Mouse (Mus musculus) intestine, embryonic 16.5 days (tissue): Measurements from ENCODE around the gene Pgf. TPM values are rescaled to one million over a fixed set of nuclear protein-coding genes. Genes with fewer than 3 reads are reported as not detected.
A peak's percentile ranks its signal among the peaks of the same experiment; 100 is the strongest.

ENCODE experiments used
- ATAC-seq: fragments of 200-750 bp; cut with Nextera tagmentation; 2 replicates; pipeline ENCODE4 v1.8.0; 2017; ENCODE audit warnings: moderate TSS enrichment, moderate library complexity
- H3K27ac ChIP-seq: fragments of 300-500 bp; sonication (generic); 2 replicates; pipeline ENCODE4 v1.5.1; 2014; ENCODE audit warnings: mild to moderate bottlenecking, low read length
- H3K27me3 ChIP-seq: fragments of 300-500 bp; sonication (generic); replicated peaks from 2 replicates; pipeline ENCODE4 v1.6.1; 2014; ENCODE audit warnings: low read length, control low read depth, mixed read lengths; ENCODE audit not compliant: control insufficient read depth, insufficient read depth
- H3K36me3 ChIP-seq: fragments of 300-500 bp; sonication (generic); 2 replicates; pipeline ENCODE4 v1.6.1; 2014; ENCODE audit warnings: low read length, control low read depth; ENCODE audit not compliant: control insufficient read depth, insufficient read depth
- H3K4me1 ChIP-seq: fragments of 300-500 bp; sonication (generic); 2 replicates; pipeline ENCODE4 v1.6.1; 2014; ENCODE audit warnings: low read length, control low read depth, mixed read lengths; ENCODE audit not compliant: control insufficient read depth, insufficient read depth
- H3K4me2 ChIP-seq: fragments of 300-500 bp; sonication (generic); 2 replicates; pipeline ENCODE4 v1.6.1; 2014; ENCODE audit warnings: low read depth, low read length, control low read depth
- H3K4me3 ChIP-seq: fragments of 300-500 bp; sonication (generic); 2 replicates; pipeline ENCODE4 v1.5.1; 2014; ENCODE audit warnings: mild to moderate bottlenecking, low read length
- H3K9ac ChIP-seq: fragments of 300-500 bp; sonication (generic); 2 replicates; pipeline ENCODE4 v1.6.1; 2014; ENCODE audit warnings: low read depth, low read length
- H3K9me3 ChIP-seq: fragments of 300-500 bp; sonication (generic); 2 replicates; pipeline ENCODE4 v1.6.1; 2016; ENCODE audit warnings: low read length, control low read depth; ENCODE audit not compliant: control insufficient read depth
- WGBS: fragments of 180-500 bp; shearing (Covaris S2); extraction: QIAGEN DNeasy Blood & Tissue Kit; methylation state at CpG from one replicate; pipeline ENCODE4 v1.1.7; 2014; 5-methylcytosine and 5-hydroxymethylcytosine counted together
- polyA plus RNA-seq: library from polyadenylated mRNA; unstranded; fragments of >200 nt; fragmentation: Nextera tagmentation; extraction: Ambion mirVana; gene quantifications from 2 replicates; pipeline ENCODE4 v1.2.1, GENCODE M21; 2015

The Pgf gene
- polyA plus RNA-seq, result 12.4 and 14.0 TPM in 2 replicates

DNA sequence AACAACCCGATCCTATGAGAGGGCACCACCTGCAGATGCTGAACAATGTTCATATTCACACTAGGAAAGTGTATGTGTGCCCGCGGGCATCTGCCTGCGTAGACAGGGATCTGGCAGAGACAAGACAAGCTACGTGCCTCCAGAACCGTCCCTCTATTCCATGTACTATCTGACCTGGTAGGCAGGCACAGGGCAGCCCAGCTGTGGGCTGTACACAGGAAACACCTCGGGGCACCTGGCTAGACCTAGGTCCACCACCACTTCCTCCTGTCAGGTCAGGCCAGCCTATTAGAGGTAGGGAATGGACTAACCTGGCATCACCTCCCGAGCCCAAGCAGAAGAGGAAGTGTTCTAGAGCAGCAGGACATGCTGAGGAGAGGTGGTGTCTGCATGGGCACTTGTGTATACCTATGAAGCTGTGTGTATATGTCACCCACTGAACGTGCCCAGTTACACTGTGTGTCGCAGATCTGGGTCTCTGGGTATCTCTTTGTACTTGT lies at the start of gene Pgf:
Gene Pgf (minus strand): TSS at position 51 of the 500 bp plus-strand sequence.
- peak within 1 kb of the TSS; percentile 88 for H3K4me2 ChIP-seq
- ATAC-seq, result no peak
- no peaks in the 10 kb centered on the region for H3K36me3 ChIP-seq
- WGBS, result 86% methylated on average over 10 of the region's 10 CpGs
- peak within 1 kb of the TSS; percentile 50 for H3K4me3 ChIP-seq
- H3K27ac ChIP-seq, result peak within 1 kb of the TSS; percentile 35; the same call in 1 of the 2 replicates
- H3K9me3 ChIP-seq, result no peaks in the 10 kb centered on the region
- no peaks in the 10 kb centered on the region for H3K27me3 ChIP-seq
- peak within 1 kb of the TSS; percentile 66 for H3K9ac ChIP-seq
- peaks cover 48% of the 10 kb centered on the region for H3K4me1 ChIP-seq

DNA sequence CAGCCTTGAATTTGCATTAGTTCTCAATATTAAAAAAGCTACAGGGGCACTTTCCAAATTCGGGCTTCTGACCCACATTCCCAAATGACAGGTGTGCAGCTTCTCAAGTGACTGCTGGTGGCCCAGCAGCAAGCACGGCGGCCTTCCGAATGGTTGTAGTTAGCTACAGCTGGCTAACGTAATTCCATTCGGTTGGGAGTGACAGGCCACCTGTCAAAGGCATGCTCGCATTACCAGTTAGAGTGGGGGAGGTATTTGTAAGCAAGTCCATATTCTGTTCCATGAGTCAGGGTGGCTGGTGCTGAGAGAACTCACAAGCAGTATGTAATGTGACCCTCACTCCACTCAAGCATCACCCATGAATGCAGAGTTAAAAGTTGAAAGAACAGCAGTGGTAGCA lies 49.6 kb upstream of the Pgf start:
- H3K4me1 ChIP-seq, result no peaks in the 10 kb centered on the region
- H3K36me3 ChIP-seq, result peaks cover 17% of the 10 kb centered on the region
- no peaks in the 10 kb centered on the region for H3K9me3 ChIP-seq
- H3K27ac ChIP-seq, result no peak overlapping the region
- H3K27me3 ChIP-seq, result no peaks in the 10 kb centered on the region
- no peak overlapping the region for H3K4me3 ChIP-seq
- no peak for ATAC-seq
- WGBS, result 47% methylated on average over 7 of the region's 7 CpGs
- no peak overlapping the region for H3K4me2 ChIP-seq
- H3K9ac ChIP-seq, result no peak overlapping the region

DNA sequence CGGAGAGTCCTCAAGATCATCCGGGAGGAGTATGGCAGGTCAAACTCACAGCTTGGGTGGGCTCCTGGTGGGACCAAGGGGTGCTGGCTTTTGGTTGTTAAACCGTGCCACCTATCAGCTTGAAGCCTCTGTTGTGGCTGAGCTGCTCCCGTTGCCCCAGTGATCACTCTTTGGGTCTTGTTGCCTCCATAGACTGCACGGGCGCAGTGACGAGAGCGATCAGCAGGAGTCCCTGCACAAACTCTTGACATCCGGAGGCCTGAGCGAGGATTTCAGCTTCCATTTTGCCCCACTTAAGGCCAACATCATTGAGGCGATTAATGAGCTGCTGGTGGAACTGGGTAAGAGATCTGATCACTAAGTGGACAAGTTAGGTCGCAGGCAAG lies 42.3 kb upstream of the Pgf start:
- 4% methylated on average over 12 of the region's 12 CpGs for WGBS
- H3K9ac ChIP-seq, result peak overlapping the region; percentile 78
- peak overlapping the region; percentile 79 for H3K4me3 ChIP-seq
- H3K4me2 ChIP-seq, result peak overlapping the region; percentile 87
- H3K36me3 ChIP-seq, result peaks cover 9% of the 10 kb centered on the region
- no peak for ATAC-seq
- peak overlapping the region; percentile 57; the same call in 1 of the 2 replicates for H3K27ac ChIP-seq
- no peaks in the 10 kb centered on the region for H3K27me3 ChIP-seq
- no peaks in the 10 kb centered on the region for H3K9me3 ChIP-seq
- H3K4me1 ChIP-seq, result peaks cover 6% of the 10 kb centered on the region; the same call in 1 of the 2 replicates

DNA sequence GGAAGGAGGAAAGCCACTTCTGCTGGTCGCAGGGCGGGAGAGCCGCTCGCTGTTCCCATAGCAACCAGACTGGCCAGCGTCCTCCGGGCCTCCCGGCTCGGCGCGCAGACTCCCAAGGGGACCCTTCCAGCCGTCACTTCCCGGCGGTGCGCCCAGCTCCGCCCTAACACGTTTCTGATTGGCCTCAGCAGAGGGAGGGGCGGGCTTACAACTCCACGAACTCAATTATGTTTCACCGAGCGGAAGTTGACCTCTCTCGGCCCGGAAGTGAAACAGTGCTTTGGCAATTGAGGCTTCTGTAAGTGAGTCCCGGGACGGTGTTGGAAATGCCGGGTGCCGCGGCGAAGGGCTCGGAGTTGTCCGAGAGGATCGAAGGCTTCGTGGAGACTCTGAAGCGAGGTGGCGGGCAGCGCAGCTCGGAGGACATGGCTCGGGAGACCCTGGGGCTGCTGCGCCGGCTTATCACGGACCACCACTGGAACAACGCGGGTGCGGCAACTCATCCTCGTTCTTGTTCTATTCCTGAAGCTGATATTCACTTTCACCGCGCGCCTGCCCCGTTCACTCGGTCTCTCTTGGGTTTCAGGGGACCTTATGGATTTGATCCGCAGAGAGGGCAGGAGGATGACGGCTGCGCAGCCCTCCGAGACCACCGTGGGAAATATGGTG lies 41.8 kb upstream of the Pgf start, which contains the start of gene Eif2b2:
Gene Eif2b2 (plus strand): TSS at position 246 of the 669 bp plus-strand sequence.
- Histone ChIP-seq H3K27me3 (no peaks in the 10 kb centered on the region), H3K36me3 (peaks cover 7% of the 10 kb centered on the region), H3K9ac (peak within 1 kb of the TSS; percentile 78), H3K4me1 (peaks cover 6% of the 10 kb centered on the region; the same call in 1 of the 2 replicates), H3K27ac (peak within 1 kb of the TSS; percentile 57), H3K4me2 (peak within 1 kb of the TSS; percentile 87), H3K4me3 (peak within 1 kb of the TSS; percentile 79), H3K9me3 (no peaks in the 10 kb centered on the region)
- ATAC-seq, result peak; percentile 100
- under 1% methylated on average over 54 of the region's 54 CpGs for WGBS

DNA sequence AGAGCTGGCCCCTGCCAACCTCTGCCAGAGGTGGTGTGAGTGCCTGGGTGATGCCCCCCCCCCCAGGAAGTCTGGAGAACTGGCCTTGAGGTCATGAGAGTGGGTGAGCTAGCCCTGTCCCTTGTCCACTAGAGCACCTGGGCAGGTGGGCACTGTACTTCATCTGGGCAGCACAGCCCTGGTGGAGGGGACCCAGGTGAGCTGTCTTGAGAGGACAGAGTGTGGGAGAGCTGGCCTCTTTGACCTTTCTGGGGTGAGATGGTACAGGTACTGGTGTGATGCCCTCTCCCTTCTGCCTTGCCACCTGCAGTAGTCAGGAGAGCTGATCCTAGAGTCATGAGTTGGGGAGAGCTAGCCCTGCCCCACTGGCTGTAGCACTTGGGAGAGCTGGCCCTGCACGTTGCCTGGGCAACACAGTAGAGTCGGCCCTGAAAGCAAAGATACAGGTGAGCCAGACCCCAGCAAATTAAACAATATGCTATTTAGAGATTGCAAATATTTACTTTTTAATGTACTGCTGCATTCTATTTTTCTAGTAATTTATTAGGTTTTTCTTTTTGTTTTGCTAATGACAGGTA lies 40.2 kb upstream of the Pgf start:
- H3K36me3 ChIP-seq, result 0 out of 2 replicates have a peak, but pooled peaks cover under 1% of the 10 kb centered on the region
- H3K4me2 ChIP-seq, result no peak overlapping the region
- no peaks in the 10 kb centered on the region for H3K9me3 ChIP-seq
- peak; percentile 16; the same call in 1 of the 2 replicates for ATAC-seq
- H3K9ac ChIP-seq, result no peak overlapping the region
- no peak overlapping the region for H3K4me3 ChIP-seq
- no peak overlapping the region for H3K27ac ChIP-seq
- WGBS, result 52% methylated on average over 2 of the region's 2 CpGs
- H3K4me1 ChIP-seq, result peaks cover 6% of the 10 kb centered on the region; the same call in 1 of the 2 replicates
- no peaks in the 10 kb centered on the region for H3K27me3 ChIP-seq

DNA sequence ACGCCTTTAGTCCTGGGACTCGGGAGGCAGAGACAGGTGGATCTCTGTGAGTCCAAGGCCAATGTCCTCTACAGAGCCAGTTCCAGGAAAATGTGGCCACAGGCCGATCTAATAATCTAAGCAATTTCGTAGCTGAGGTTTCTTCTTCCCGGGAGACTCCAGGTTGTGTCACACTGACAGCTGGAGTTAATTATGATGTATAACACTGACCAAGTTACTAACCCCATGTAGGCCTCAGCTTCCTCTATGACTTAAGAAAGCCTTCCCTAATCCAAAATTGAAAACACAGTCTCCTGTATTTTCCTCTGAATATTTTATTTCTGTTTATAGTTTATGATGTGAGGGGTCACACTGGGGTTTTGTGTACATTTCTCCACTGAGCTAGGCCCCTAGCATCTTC lies 37.4 kb upstream of the Pgf start:
- Histone ChIP-seq H3K9ac (no peak overlapping the region), H3K36me3 (no peaks in the 10 kb centered on the region), H3K4me1 (peaks cover 3% of the 10 kb centered on the region; the same call in 1 of the 2 replicates), H3K9me3 (no peaks in the 10 kb centered on the region), H3K27ac (no peak overlapping the region), H3K4me3 (no peak overlapping the region), H3K27me3 (no peaks in the 10 kb centered on the region), H3K4me2 (no peak overlapping the region)
- WGBS, result 77% methylated on average over 5 of the region's 5 CpGs
- ATAC-seq, result no peak

DNA sequence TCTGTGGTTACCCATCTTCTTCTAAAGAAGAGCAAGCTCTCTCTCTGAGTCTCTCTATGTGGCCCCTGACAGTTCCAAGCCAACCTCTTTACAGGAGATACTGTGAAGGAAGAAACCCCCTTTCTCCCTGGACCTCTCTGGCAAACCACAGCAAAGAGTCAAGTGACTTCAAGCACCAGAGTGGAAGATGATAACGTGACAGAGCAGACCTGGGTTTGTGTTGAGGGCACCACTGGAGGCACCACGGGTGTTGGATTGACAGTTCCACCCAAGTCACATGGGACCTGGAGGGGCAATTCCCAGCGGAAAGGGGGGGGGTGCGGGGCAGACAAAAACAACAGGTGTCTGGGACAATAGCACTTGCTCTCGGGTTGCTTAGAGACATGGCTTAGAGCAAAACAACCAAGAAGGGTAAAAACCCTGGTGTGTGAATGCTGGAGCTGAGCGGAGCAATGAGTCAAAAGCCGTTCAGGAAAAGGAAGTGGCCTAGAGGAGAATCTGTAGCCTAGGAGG lies 31.2 kb upstream of the Pgf start:
- Histone ChIP-seq H3K9ac (no peak overlapping the region), H3K4me2 (no peak overlapping the region), H3K4me1 (no peaks in the 10 kb centered on the region), H3K27ac (no peak overlapping the region), H3K36me3 (no peaks in the 10 kb centered on the region), H3K9me3 (no peaks in the 10 kb centered on the region), H3K27me3 (no peaks in the 10 kb centered on the region), H3K4me3 (no peak overlapping the region)
- no peak for ATAC-seq
- WGBS, result 40% methylated on average over 7 of the region's 7 CpGs

DNA sequence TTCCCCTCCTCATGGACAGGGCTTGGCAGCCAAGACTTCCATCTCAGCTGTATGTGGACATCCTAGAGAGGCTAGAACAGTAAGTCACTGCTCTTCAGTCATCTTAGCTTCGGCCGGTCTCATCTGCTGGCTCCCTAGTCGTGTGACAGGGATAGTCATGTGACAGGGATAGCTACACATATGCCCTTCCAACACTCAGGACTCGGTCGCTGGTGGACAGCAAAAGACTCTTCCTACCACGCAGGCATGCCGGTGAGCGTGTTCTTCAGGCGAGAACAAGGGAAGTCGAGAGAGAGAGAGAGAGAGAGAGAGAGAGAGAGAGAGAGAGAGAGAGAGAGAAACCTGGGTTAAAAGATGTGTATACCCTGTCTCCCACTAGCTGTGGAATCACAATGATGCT lies 27.8 kb upstream of the Pgf start:
- Histone ChIP-seq H3K4me1 (peaks cover 7% of the 10 kb centered on the region), H3K4me3 (no peak overlapping the region), H3K4me2 (no peak overlapping the region), H3K9ac (no peak overlapping the region), H3K27ac (no peak overlapping the region), H3K36me3 (no peaks in the 10 kb centered on the region), H3K27me3 (no peaks in the 10 kb centered on the region), H3K9me3 (no peaks in the 10 kb centered on the region)
- 87% methylated on average over 10 of the region's 10 CpGs for whole genome bisulfite sequencing
- ATAC-seq, result no peak

DNA sequence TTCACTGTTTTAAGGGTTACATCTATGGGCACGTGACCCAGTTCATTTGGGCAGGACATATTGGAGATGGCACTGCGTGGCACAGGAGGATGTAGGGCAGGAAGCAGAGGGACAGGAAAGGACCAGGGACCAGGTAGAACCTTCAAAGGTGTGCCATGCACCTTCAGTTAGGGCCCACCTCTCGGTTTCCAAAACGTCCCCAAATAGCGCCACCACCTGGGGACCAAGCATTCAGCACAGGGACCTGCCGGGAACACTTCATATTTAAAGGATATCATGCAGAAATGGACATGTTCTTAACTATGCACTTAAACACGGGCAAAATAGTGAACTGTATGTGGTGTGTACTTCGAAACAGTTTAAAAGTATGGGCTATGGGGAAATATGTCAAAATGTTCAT lies 26.5 kb upstream of the Pgf start:
- H3K4me1 ChIP-seq, result peaks cover 7% of the 10 kb centered on the region
- no peak overlapping the region for H3K4me2 ChIP-seq
- no peak overlapping the region for H3K4me3 ChIP-seq
- no peak overlapping the region for H3K27ac ChIP-seq
- no peaks in the 10 kb centered on the region for H3K27me3 ChIP-seq
- no peaks in the 10 kb centered on the region for H3K9me3 ChIP-seq
- no peak overlapping the region for H3K9ac ChIP-seq
- no peaks in the 10 kb centered on the region for H3K36me3 ChIP-seq
- WGBS, result 50% methylated on average over 8 of the region's 8 CpGs
- no peak for ATAC-seq
